Mouse (Mus musculus): ENCODE data around the gene Vmn2r8. TPM values are rescaled to one million over a fixed set of nuclear protein-coding genes. Genes with fewer than 3 reads are reported as not detected.
"Not testable (repeated sequence)": the region's sequence is repeated elsewhere in the genome, so short reads cannot be mapped to it uniquely, and the experiment has no call there.

Vmn2r8 gene
- not detected in 2 replicates for polyA plus RNA-seq (2015; fragmentation: Nextera tagmentation; extraction: Ambion mirVana)

GRCm38 (mm10) chr5:108808750-108809149, at the start of gene Vmn2r8:
Gene Vmn2r8 (minus strand): TSS chr5:108808850.
- H3K4me1 ChIP-seq (replicated peaks); H3K9ac ChIP-seq; ATAC-seq (ENCODE audit: low FRiP score, low read depth); H3K9me3 ChIP-seq; H3K36me3 ChIP-seq; H3K27me3 ChIP-seq; H3K4me2 ChIP-seq; H3K4me3 ChIP-seq; H3K27ac ChIP-seq (replicated peaks): not testable (repeated sequence)
- 77% methylated on average over 2 of the region's 2 CpGs for WGBS

GRCm38 (mm10) chr5:108852501-108852900, 43.9 kb upstream of the Vmn2r8 start, which contains the start of gene Vmn2r9:
Gene Vmn2r9 (minus strand): TSS chr5:108852601.
- not testable (repeated sequence) for H3K27ac ChIP-seq (replicated peaks); ATAC-seq (ENCODE audit: low FRiP score, low read depth); H3K9me3 ChIP-seq; H3K4me2 ChIP-seq; H3K27me3 ChIP-seq; H3K36me3 ChIP-seq; H3K9ac ChIP-seq; H3K4me1 ChIP-seq (replicated peaks); H3K4me3 ChIP-seq
- 69% methylated on average over 1 of the region's 1 CpGs for WGBS

GRCm38 (mm10) chr5:108849466-108849865, 40.8 kb upstream of the Vmn2r8 start:
- WGBS: 46% methylated on average over 1 of the region's 1 CpGs
- Histone ChIP-seq H3K4me3 (no peak overlapping the region), H3K9me3 (no peaks in the 10 kb centered on the region), H3K4me1 (replicated peaks) (no peaks in the 10 kb centered on the region), H3K4me2 (no peak overlapping the region), H3K36me3 (no peaks in the 10 kb centered on the region), H3K27me3 (no peaks in the 10 kb centered on the region), H3K9ac (no peak overlapping the region), H3K27ac (replicated peaks) (no peak overlapping the region)
- no peak for ATAC-seq (ENCODE audit: low FRiP score, low read depth)

GRCm38 (mm10) chr5:108836156-108836555, 27.5 kb upstream of the Vmn2r8 start:
- WGBS: 75% methylated on average over 1 of the region's 1 CpGs
- Histone ChIP-seq H3K4me3 (no peak overlapping the region), H3K27me3 (no peaks in the 10 kb centered on the region), H3K4me1 (replicated peaks) (no peaks in the 10 kb centered on the region), H3K36me3 (no peaks in the 10 kb centered on the region), H3K9me3 (no peaks in the 10 kb centered on the region), H3K4me2 (no peak overlapping the region), H3K27ac (replicated peaks) (no peak overlapping the region), H3K9ac (no peak overlapping the region)
- no peak for ATAC-seq (ENCODE audit: low FRiP score, low read depth)

GRCm38 (mm10) chr5:108823276-108823675, 14.6 kb upstream of the Vmn2r8 start:
- Histone ChIP-seq H3K4me1 (replicated peaks) (no peaks in the 10 kb centered on the region), H3K4me2 (no peak overlapping the region), H3K9me3 (no peaks in the 10 kb centered on the region), H3K27me3 (no peaks in the 10 kb centered on the region), H3K4me3 (no peak overlapping the region), H3K27ac (replicated peaks) (no peak overlapping the region), H3K36me3 (no peaks in the 10 kb centered on the region), H3K9ac (no peak overlapping the region)
- ATAC-seq (ENCODE audit: low FRiP score, low read depth): no peak
- WGBS: 82% methylated on average over 2 of the region's 2 CpGs

GRCm38 (mm10) chr5:108803646-108804045, 5.0 kb downstream of the Vmn2r8 start:
- H3K9me3 ChIP-seq: no peaks in the 10 kb centered on the region
- no peak overlapping the region for H3K4me3 ChIP-seq
- no peak overlapping the region for H3K4me2 ChIP-seq
- 67% methylated on average over 1 of the region's 1 CpGs for WGBS
- ATAC-seq (ENCODE audit: low FRiP score, low read depth): no peak
- H3K9ac ChIP-seq: no peak overlapping the region
- no peaks in the 10 kb centered on the region for H3K4me1 ChIP-seq (replicated peaks)
- no peaks in the 10 kb centered on the region for H3K27me3 ChIP-seq
- H3K36me3 ChIP-seq: no peaks in the 10 kb centered on the region
- H3K27ac ChIP-seq (replicated peaks): no peak overlapping the region

GRCm38 (mm10) chr5:108795263-108795662, 13.4 kb downstream of the Vmn2r8 start, which contains the start of gene Tmed11:
Gene Tmed11 (minus strand): TSS chr5:108795363.
- 66% methylated on average over 2 of the region's 2 CpGs for WGBS
- not testable (repeated sequence) for H3K9ac ChIP-seq; H3K27me3 ChIP-seq; H3K4me2 ChIP-seq; H3K4me3 ChIP-seq; ATAC-seq (ENCODE audit: low FRiP score, low read depth); H3K9me3 ChIP-seq; H3K27ac ChIP-seq (replicated peaks); H3K4me1 ChIP-seq (replicated peaks); H3K36me3 ChIP-seq

GRCm38 (mm10) chr5:108790385-108790784, 18.3 kb downstream of the Vmn2r8 start:
- not testable (repeated sequence) for H3K27ac ChIP-seq (replicated peaks); H3K36me3 ChIP-seq; H3K27me3 ChIP-seq; ATAC-seq (ENCODE audit: low FRiP score, low read depth); H3K9me3 ChIP-seq; H3K4me2 ChIP-seq; H3K4me3 ChIP-seq; H3K4me1 ChIP-seq (replicated peaks); H3K9ac ChIP-seq
- 21% methylated on average over 1 of the region's 1 CpGs for WGBS

- 78% methylated on average over 40 of the region's 40 CpGs for WGBS
- no peak within 1 kb of the TSS for H3K4me2 ChIP-seq
- H3K9ac ChIP-seq: no peak within 1 kb of the TSS
- no peaks in the 10 kb centered on the region for H3K27me3 ChIP-seq
- no peak within 1 kb of the TSS for H3K27ac ChIP-seq (replicated peaks)
- no peaks in the 10 kb centered on the region for H3K36me3 ChIP-seq
- ATAC-seq (ENCODE audit: low FRiP score, low read depth): no peak
- H3K4me3 ChIP-seq: no peak within 1 kb of the TSS
- no peaks in the 10 kb centered on the region for H3K9me3 ChIP-seq
- no peaks in the 10 kb centered on the region for H3K4me1 ChIP-seq (replicated peaks)
These were observed 33.9 kb downstream of the Vmn2r8 start, which contains the start of gene Rnf212 for GRCm38 (mm10) chr5:108774630-108775306. Gene Rnf212 (minus strand): TSS chr5:108774982.

- H3K4me3 ChIP-seq: no peak overlapping the region
- no peak for ATAC-seq (ENCODE audit: low FRiP score, low read depth)
- WGBS: 94% methylated on average over 2 of the region's 2 CpGs
These were observed 48.6 kb downstream of the Vmn2r8 start for GRCm38 (mm10) chr5:108760002-108760401.

GRCm38 (mm10) chr5:108758396-108758795, 50.3 kb downstream of the Vmn2r8 start:
- no peak for ATAC-seq (ENCODE audit: low FRiP score, low read depth)
- H3K4me2 ChIP-seq: no peak overlapping the region
- no peaks in the 10 kb centered on the region for H3K36me3 ChIP-seq
- H3K9me3 ChIP-seq: no peaks in the 10 kb centered on the region
- H3K4me3 ChIP-seq: no peak overlapping the region
- WGBS: 66% methylated on average over 3 of the region's 3 CpGs
- H3K27me3 ChIP-seq: no peaks in the 10 kb centered on the region
- no peak overlapping the region for H3K27ac ChIP-seq (replicated peaks)
- H3K9ac ChIP-seq: no peak overlapping the region
- no peaks in the 10 kb centered on the region for H3K4me1 ChIP-seq (replicated peaks)

More at GRCm38 (mm10) chr5:108760002-108760401, 48.6 kb downstream of the Vmn2r8 start:
- Histone ChIP-seq H3K27ac (replicated peaks) (no peak overlapping the region), H3K36me3 (no peaks in the 10 kb centered on the region), H3K9me3 (no peaks in the 10 kb centered on the region), H3K4me1 (replicated peaks) (no peaks in the 10 kb centered on the region), H3K4me2 (no peak overlapping the region), H3K27me3 (no peaks in the 10 kb centered on the region), H3K9ac (no peak overlapping the region)

- not testable (repeated sequence) for ATAC-seq (ENCODE audit: low FRiP score, low read depth); H3K27ac ChIP-seq (replicated peaks); H3K9ac ChIP-seq; H3K4me3 ChIP-seq; H3K4me2 ChIP-seq; H3K36me3 ChIP-seq; H3K9me3 ChIP-seq; H3K4me1 ChIP-seq (replicated peaks); H3K27me3 ChIP-seq
- WGBS: 83% methylated on average over 4 of the region's 4 CpGs
These were observed 57.4 kb downstream of the Vmn2r8 start for GRCm38 (mm10) chr5:108751258-108751657.
